Mouse (Mus musculus) megakaryocyte progenitor cell, adult 5-6 weeks (primary cell): Measurements from ENCODE around the gene Dnase1l3. TPM values are rescaled to one million over a fixed set of nuclear protein-coding genes. Genes with fewer than 3 reads are reported as not detected.

Source experiments
- ATAC-seq: replicated peaks from 2 replicates; pipeline ENCODE4 v1.8.0; 2016; ENCODE audit warnings: mild to moderate bottlenecking, moderate TSS enrichment, inconsistent platforms; ENCODE audit not compliant: poor library complexity
- total RNA-seq, 2 experiments: library from RNA; stranded (forward) in 1 of 2; stranded (reverse) in 1 of 2; fragments of 157-497, 149-512 nt in 1 of 2; fragments of 200-1000 nt in 1 of 2; gene quantifications; 2 replicates each; pipeline versions ENCODE4 v1.2.3 to v1.2.4; 2015 to 2017

The Dnase1l3 gene
- total RNA-seq (2015), result 0.05 and 0.12 TPM in 2 replicates
- total RNA-seq (2017), result not detected in 2 replicates

DNA sequence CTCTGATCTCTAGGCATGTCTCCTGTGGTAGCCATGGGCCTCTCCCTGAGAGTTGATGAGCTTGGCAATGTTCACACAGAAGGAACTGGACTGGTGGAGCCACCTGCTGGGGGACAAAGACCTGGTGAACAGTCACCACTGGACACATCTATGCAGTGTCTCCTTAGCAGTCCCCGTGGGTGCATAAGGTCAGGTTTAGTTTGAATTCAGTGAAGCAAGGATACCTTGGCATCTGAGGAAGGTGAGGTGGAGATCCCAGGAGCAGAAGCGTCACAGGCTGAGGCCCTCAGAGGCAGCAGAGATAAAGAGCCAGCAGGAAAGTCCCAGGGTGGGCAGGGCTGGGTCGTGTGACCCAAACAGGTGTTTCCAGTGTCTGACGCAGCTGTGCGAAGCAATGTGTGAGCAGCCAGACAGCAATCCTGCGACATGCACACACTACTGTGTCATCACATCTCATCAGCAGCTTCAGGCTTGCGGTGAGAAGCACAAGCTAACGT, at the start of gene Dnase1l3:
Gene Dnase1l3, minus strand, starts transcription at position 303 of the 497 bp plus-strand sequence.
- peak; percentile 47 for ATAC-seq

DNA sequence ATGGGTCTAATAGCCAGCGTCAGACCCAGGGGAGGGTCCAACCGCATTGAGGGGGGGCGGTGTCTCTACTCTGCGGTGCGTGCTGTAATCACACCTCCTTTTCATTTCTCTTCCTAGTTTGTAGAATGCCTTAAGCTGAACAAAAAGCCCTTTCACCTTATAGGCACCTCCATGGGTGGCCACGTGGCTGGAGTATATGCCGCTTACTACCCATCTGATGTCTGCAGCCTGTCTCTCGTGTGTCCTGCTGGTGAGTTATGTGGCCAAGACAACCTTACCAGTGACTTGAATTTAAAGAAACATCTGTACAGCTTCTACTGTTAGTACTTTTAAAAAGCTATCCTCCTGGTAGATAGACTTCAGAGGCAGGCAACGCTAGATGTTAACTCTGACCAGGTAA, 48.2 kb upstream of the Dnase1l3 start:
- no peak for ATAC-seq

DNA sequence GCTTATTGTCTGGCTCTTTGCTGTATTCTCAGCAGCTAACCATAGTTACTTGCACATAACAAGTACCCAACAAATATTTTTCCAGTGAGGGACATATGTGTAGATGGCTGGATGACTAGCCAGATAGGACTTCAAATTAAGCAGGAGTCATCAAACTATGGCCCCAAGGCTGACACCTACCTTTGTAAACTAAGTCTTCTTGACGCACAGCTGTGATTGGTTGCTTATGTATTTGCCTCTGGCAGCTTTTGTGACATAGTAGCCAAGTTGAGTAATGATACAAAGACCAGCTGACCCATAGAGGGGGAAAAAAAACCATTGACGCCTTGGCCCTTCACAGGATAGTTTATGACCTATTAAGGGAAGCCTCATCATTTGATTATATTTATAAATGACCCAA, 47.7 kb upstream of the Dnase1l3 start:
- ATAC-seq, result no peak

DNA sequence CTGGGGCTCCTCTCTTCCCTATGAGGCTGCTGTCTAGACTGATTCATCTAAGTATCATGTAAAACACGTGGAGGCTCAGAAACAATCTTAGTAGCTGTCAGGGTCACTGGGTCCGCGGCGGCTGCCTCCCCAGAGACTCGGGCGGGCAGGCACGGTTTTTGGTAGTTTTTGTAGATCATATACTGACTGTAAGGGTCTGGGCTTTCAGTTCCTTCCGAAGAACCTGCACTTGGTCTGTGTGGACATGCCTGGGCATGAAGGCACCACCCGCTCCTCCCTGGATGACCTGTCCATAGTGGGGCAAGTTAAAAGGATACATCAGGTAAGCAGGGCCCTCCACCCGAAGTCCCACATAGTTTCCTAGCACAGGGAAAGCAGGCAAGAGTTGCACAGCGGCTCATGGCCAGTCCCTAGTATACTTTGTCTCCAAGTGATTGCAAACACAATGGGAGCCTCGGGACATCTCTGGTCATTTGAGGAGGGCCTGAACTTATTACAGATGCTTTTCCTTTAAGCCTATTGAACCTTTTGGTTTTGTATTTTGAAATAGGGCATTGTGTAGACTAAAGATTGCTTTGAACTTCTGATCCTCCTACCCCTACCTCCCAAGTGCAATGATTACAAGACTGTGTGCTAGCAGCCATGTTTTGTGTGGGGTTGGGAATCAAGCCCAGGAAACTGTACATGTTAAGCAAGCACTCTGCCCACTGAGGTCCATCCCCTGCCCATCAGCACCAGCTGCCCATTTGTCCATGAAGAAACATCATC, 46.7 kb upstream of the Dnase1l3 start:
- no peak for ATAC-seq

DNA sequence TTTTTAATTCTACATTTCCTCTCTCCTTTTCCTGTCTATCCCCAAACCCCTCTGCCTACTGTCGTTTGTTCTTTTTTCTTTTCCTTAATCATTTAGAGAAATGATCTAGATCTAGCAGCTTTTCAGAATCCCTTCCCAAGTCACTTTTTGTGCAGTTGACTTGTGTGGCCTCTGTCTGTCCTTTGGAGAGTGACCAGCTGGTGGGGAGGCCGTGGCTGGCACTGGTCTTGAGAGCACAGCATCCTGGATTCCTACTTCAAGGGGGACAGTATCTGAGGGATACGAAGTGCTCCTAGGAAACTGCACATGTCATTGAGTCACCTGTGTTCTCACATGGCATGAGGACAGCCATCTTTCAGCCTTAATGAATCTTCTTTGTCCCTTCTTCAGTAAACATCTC, 45.8 kb upstream of the Dnase1l3 start:
- no peak for ATAC-seq

DNA sequence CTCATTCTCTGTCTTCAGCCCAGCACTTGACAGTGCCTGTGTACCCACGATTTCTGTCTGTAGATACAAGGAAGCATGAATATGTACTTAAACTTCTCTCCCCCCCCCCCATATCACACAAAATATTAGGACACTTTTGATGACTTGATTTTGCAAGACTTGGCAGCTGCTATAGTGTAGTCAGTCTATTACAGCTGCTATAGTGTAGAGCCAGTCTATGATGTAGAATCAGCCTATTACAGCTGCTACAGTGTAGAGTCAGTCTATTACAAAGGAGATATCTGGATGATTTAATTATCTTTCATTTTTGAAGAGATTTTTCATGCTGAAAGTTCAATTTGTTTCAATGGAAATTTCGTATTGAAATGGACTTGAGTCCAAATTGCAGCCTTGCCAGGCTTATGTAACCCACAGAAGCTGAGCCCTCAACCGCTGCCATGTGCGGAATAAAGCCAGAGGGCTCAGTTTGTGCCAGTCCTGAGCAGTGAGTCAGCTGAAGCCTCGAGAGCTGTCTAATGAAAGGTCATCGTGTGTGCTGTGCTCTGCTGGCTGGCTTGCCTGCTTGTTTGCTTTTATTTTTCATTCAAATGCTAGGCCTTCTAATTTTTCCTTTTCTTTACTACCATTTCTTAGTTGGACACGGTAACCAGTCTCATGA, 44.5 kb upstream of the Dnase1l3 start:
- peak; percentile 48; the same call in 1 of the 2 replicates for ATAC-seq

DNA sequence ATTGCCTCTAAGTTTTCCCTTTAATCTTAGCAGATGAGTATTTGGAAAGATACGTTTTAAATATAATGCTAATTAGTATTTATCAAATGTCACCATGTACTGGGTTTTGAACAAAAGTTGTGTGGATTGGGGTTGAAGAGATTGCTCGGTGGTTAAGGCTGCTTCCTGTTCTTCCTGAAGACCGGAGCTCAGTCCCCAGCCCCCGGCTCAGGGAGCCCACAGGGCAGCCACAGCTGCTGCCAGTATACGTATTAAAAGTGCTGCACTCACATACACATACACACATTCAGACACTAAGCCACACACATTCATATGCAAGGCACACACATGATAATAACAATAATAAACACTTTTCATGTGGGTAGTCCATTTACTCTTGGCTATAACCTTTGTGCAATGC, 43.8 kb upstream of the Dnase1l3 start:
- ATAC-seq, result peak; percentile 63

DNA sequence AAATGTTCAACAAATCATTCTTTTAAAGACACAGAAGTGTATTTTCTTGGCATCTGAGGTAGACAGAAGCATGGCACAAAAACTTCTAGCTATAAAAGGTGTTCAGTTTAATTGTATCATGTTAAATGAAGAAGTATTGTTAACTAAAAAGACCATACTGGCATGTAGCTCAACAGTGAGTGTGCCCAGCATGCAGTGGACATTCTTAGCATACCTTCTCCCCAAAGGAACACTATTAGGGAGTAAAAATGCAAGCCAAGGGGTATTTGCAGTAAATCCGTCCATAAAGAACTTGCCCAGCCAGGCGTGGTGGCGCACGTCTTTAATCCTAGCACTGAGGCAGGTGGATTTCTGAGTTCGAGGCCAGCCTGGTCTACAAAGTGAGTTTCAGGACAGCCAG, 42.0 kb upstream of the Dnase1l3 start:
- no peak for ATAC-seq

DNA sequence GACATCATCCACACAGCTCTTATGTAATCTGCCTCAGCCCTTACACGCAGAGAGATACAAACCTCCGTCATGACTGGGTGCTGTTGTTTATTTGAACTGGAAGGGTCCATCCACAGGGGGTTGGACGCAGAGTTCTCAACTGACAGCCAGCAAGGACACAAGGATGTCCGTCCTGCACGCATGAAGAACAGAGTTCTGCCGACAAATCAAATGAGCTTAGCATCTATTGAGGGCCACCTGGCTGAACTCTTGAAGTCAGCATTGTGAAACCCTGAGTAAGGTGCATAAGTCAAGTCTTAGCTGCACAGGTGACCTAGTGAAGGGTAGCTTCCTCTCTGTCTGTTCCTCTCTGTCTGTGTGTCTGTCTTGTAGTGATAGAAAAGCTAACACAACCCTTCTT, 41.6 kb upstream of the Dnase1l3 start:
- no peak for ATAC-seq

DNA sequence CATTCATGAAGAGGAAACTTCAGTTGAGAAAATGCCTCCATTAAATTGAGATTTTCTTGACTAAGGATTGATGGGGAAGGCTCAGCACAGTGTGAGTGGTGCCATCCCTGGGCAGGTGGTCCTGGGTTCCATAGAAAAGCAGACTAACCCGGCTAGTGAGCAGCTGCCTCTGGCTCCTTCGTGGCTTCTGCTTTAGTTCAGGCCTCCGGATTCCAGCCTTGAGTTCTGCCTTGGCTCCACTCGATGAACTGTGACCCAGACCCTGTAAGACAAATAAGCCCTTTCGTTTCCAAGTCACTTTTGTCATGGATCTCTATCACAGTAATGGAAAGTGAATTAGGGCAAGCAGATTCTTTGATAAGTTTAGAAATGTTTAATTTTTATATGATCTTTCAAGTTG, 40.2 kb upstream of the Dnase1l3 start:
- no peak for ATAC-seq

DNA sequence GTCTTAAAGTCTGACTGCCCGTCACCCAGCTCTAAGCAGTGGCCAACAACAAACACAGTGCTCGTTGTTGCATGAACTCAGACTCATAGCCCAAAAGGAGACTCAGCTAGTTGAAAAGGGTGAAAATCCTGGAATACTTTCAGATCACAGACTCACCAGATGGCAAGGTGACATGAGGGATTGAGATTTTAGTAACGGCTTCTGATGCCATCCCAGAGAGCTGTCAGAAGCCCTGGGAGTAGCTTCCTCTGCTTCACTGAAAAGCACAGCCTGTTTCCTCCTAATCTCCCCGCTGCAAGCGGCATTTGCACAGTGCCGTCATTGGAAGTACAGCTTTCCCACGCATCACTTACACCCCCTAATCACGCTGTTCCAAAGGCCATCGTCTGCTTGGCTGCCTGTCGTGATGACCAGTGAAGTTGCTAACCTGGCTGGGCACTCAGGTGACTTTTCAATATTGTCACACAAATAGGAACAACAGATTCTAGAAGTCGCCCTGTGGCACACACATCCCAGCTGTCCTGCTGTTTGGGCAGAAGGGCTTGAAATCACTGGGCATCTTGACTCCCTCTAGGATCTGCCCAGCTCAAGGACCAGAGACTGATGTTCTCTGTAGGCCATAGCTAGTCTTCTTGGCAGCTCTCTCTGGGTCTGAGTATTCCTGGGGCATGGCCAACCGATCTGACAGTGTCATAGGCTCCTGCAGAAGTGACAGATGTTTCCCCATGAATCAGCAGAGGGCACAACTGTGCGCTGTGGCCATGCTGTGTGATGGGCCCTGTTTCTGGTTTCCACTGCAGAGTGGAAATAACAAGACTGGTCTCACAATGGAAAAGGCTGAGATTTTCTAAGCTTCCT, 37.9 kb upstream of the Dnase1l3 start:
- no peak for ATAC-seq

DNA sequence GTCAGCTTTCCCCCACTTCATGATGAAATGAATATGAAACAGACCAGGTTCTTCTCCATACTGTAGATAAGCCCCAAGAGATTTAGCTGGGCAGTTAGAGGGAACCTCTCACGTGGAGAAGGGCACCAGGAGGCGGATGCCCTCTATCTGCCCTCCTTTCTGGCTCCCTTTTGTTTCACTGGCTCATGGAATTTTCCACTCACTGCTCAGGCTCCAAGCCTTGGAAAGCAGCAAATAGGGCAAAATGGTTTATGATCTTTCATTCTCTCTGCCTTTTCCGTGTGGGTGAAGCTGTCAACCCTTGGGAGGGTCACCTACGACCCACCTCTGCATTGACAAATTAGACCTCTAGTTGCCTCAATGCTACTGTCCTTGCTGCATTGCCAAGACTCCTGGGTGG, 36.2 kb upstream of the Dnase1l3 start:
- no peak for ATAC-seq

DNA sequence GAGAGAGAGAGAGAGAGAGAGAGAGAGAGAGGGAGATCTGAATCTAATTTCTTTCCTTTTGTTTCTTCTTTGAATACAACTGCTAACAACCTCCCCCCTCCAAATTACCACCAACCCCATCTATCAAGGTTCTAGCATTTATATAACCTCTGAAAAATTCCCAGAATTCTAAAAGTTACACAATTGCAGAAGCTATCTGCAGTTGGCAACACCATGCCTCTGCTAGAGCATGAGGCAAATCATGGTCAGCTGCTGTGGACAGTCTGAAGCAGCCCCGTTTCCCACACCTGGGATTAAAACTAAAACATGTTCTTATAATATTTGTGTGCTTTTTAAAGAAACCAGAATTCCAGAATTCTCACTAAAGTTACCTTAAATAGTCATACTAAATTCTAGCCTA, 35.4 kb upstream of the Dnase1l3 start:
- no peak for ATAC-seq

DNA sequence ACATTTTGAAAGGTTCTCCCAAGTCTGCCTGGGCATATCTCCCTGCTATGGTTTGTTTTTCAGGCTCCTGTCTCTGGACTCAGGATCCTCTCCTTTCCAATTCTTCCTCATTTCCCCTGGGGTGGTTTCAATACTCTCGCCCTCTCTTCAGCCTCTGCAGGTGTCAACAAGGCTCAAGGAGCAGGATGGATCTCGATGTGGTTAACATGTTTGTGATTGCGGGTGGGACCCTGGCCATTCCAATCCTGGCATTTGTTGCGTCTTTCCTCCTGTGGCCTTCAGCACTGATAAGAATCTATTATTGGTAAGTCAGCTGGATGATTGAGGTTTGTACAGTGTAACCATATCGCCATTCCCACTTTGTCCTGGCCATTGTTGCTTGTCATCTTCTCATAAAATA, 33.7 kb upstream of the Dnase1l3 start:
- ATAC-seq, result no peak

DNA sequence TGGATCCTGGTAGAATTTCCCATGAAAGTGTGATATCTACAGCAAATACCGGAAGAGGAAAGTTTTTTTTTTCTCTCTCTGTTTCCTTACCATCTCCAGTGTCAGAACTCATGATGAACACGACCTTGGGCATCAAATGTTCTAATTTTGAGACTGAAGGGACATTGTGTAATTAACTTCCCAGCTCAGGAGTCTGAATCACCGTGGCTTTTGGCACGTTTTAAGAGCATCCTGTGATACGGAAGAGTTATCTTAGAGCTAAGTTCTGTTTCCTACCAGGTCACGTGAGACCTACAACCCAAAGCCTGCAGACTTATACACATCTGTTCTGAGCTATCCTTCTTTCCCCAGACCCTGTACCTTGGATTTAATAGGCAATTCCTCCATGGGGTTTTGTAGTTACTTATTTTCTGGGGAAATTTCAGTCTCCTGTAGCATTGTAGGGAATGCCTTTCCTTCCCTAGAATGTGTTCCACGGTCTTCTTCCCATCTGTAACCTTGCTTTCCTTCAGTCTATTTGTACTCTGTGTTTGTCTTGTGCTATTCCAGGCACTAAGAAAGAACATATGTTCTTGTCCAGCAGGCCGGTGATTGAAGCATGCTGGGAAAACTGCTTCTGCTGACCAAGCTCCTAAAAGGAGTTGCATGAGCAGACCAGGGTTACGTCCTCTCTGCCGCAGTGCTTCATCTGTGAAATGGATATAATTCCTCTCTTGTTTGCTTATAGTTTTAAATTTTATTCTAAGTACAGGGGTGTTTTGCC, 32.6 kb upstream of the Dnase1l3 start:
- ATAC-seq, result no peak

DNA sequence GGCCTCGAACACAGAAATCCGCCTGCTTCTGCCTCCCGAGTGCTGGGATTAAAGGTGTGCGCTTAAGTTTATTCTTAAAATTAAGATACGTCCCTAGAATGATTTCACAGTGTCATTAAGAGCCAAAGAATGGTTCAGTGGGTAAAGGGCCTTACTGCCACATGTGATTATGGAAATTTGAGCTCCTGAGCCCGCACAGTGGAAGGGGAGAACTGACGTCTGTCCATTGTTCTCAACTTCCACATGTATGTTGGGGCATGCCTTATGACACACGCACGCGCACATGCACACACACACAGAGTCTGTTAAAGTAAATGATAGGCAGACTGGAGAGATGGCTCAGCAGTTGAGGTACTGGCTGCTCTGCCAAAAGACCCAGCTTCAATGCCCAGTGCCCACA, 30.6 kb upstream of the Dnase1l3 start:
- no peak for ATAC-seq

DNA sequence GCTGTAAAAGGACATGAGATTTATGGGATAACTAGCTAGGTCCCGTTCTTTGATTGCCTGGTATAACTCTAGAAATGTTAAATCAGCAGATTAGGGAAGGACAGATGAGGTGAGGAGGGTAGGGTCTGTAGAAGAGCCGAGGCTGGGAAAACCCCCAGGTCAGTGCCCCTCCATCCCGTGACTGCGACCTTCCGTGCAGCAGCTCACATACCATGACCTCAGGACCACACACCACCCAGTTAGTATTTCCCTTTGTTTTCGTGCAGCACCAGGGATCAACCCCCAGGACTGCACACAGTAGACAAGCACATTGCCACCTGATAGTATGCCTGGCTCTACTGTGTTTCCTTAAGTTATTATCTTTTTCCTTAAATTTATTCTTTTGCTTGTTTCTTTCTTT, 30.1 kb upstream of the Dnase1l3 start:
- no peak for ATAC-seq

DNA sequence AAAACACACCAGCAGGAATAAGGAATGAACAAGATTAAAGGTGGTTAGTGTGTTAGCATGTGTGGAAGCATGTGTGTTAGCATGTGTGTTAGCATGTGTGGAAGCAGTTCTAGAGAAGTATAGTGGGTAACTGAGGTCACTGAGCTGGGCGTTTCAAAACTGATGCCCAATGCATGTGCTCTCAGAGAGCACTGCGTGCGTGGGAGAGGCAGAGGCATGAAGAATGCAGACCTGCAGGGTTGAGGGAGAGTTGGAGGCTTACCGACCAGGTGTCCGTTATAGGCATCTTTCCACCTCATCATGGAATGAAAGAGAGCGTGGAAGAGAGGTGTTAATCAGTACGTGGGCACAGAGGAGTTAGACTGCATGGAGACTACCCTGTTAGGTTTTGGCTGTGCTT, 26.2 kb upstream of the Dnase1l3 start:
- ATAC-seq, result no peak

DNA sequence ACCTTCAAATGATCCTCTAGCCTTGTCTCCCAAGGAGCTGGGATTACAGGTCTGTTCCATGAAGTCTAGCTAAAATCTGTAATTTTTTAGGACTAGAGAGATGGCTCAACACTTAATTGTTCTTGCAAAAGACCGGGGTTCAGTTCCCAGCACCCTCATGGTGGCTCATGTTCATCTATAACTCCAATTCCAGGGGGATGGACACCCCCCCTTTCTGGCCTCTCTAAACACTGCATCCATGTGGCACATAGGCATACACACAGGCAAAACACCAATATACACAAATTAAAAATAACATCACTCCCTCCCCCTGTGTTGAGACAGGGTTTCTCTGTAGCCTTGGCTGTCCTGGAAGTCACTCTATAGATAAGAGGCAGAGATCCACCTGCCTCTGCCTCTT, 25.6 kb upstream of the Dnase1l3 start:
- ATAC-seq, result no peak

DNA sequence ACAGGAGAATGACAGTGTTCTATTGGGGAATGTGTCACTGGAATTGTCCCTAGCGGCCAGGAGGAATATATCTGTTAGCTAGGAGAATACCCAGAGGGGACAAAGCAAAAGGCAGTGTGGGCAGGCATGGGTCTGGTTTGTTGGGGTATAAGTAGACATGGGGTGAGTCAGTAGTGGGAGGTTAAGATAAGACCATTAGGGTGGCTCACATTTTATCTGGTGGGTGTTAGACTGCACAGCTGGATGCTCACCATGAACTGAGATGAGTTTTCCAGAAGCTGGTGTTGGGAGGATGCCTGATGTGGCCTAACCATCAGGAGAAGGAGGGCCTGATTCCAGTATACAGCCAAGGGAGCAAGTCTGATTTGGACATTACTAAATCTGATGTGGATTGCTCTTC, 22.6 kb upstream of the Dnase1l3 start:
- peak; percentile 50 for ATAC-seq

DNA sequence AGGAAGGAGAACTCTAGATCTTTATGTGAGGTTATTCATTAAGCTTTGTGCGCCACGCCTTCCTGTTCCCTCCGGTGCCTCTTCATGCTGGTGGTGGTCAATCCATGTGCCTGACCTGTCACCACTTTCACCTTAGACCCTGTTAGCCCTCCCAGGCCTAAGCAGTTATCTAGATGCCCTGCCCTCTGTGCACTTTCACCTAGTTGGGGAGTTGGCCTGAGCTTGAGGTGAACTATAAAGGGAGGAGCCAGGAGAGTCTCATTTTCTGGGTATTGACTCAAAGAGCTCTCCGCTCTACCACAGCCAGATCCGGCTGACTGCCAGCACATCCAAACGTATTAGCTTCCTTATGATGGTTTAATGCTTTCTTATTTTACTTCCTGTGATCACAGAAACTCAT, 21.9 kb upstream of the Dnase1l3 start:
- no peak for ATAC-seq
